In the genomic region with DNA sequence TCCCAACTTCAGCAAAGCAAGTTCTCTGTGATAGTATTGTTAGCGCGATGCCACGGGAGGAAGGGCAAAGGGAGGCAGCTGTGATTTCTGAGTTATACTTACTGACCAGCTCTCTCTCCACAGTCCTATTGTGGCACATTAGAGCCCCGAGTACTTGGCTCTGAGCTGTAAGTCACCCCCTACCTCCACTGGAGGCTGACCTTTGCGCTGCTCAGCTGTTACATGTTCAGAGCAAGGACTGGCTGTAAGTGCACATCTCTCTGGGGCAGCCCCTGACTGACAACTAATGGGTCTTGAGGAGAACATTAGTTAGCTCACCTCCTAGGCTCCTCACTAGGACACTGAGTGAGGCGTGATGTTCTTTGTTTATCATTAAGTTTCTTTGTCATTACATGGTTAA, we compare ENCODE assay signal across 20 mouse cellular contexts. TPM values are rescaled to one million over a fixed set of nuclear protein-coding genes. Genes with fewer than 3 reads are reported as not detected.
DNase-seq lines count a peak whose midpoint lies in the region; ATAC-seq and TF ChIP-seq lines count a peak whose summit lies in the region.
"Had no signal": no experiment of that assay in that cellular context is flagged by ENCODE, and none has a peak within 500 bp of the region (broad histone marks: within the 10 kb centered on the region; RNA-seq: fewer than 3 reads in every experiment).

No protein-coding gene starts in this region.

- H3K27ac ChIP-seq in embryonic facial prominence, embryonic 13.5 days, result no peak overlapping the region
- H3K27ac ChIP-seq in embryonic facial prominence, embryonic 10.5 days (replicated peaks), result no peak overlapping the region
- H3K27ac ChIP-seq in kidney, embryonic 15.5 days, result no peak overlapping the region
- H3K27ac ChIP-seq in hindbrain, postnatal 0 days, result no peak overlapping the region
- H3K27ac ChIP-seq: liver, embryonic 14.5 days; midbrain, embryonic 12.5 days; stomach, embryonic 15.5 days had no signal

- no peak for DNase-seq in embryonic facial prominence, embryonic 10.5 days (ENCODE audit: low spot score)
- DNase-seq in kidney, adult 18-20 months, result peak; percentile 63
- DNase-seq in hindbrain, postnatal 0 days (ENCODE audit: low spot score), result no peak
- DNase-seq in kidney, postnatal 36 days, result peak; percentile 78 to 87
- DNase-seq in layer of hippocampus, adult 8-10 months (ENCODE audit: low spot score in 2 of 2), result no peak
- no peak for DNase-seq in adrenal gland, postnatal 25 days
- DNase-seq: adrenal gland, postnatal 14 days; cerebellum, adult 9-10 months; gastrocnemius, postnatal 10 days; layer of hippocampus, postnatal 36 days; lung, postnatal 14 days; thymus, postnatal 25 days had no signal

- 0 out of 2 replicates have a peak overlapping the region, but pooled peaks have one; percentile 55 for H3K4me3 ChIP-seq in embryonic facial prominence, embryonic 13.5 days
- no peak overlapping the region for H3K4me3 ChIP-seq in embryonic facial prominence, embryonic 10.5 days
- no peak overlapping the region for H3K4me3 ChIP-seq in kidney, embryonic 15.5 days (replicated peaks)
- no peak overlapping the region for H3K4me3 ChIP-seq in hindbrain, postnatal 0 days (ENCODE audit: low read length)
- H3K4me3 ChIP-seq: erythroblast, embryonic 14.5 days; midbrain, embryonic 12.5 days; stomach, embryonic 15.5 days had no signal

- H3K4me1 ChIP-seq in embryonic facial prominence, embryonic 13.5 days, result peaks cover 20% of the 10 kb centered on the region
- H3K4me1 ChIP-seq in embryonic facial prominence, embryonic 10.5 days, result peaks cover 16% of the 10 kb centered on the region
- H3K4me1 ChIP-seq in kidney, embryonic 15.5 days, result peaks cover 8% of the 10 kb centered on the region
- peaks cover 2% of the 10 kb centered on the region; the same call in 1 of the 2 replicates for H3K4me1 ChIP-seq in hindbrain, postnatal 0 days (ENCODE audit: insufficient read depth, low read length)

- no peak for ATAC-seq in embryonic facial prominence, embryonic 13.5 days (ENCODE audit: insufficient number of reproducible peaks, insufficient read depth, low FRiP score, low TSS enrichment, low read depth)
- no peak for ATAC-seq in kidney, embryonic 15.5 days (replicated peaks; ENCODE audit: low FRiP score)
- ATAC-seq in hindbrain, postnatal 0 days, result no peak
- ATAC-seq: intestine, postnatal 0 days had no signal

- peaks cover 37% of the 10 kb centered on the region for H3K27me3 ChIP-seq in embryonic facial prominence, embryonic 13.5 days
- H3K27me3 ChIP-seq in embryonic facial prominence, embryonic 10.5 days (replicated peaks; ENCODE audit: low read depth, poor library complexity, severe bottlenecking), result peaks cover 55% of the 10 kb centered on the region
- peaks cover 30% of the 10 kb centered on the region for H3K27me3 ChIP-seq in kidney, embryonic 15.5 days
- H3K27me3 ChIP-seq in hindbrain, postnatal 0 days (ENCODE audit: insufficient read depth, low read length), result no peaks in the 10 kb centered on the region

- 81% methylated on average over 6 of the region's 6 CpGs for WGBS in embryonic facial prominence, embryonic 13.5 days
- 86% methylated on average over 6 of the region's 6 CpGs for WGBS in embryonic facial prominence, embryonic 10.5 days
- WGBS in kidney, embryonic 15.5 days, result 83% methylated on average over 6 of the region's 6 CpGs
- 81% methylated on average over 6 of the region's 6 CpGs for WGBS in hindbrain, postnatal 0 days

- H3K4me2 ChIP-seq in embryonic facial prominence, embryonic 13.5 days, result peak overlapping the region; percentile 79
- no peak overlapping the region for H3K4me2 ChIP-seq in kidney, embryonic 15.5 days
- H3K4me2 ChIP-seq in hindbrain, postnatal 0 days (ENCODE audit: low read depth, low read length), result peak overlapping the region; percentile 54
- H3K4me2 ChIP-seq: stomach, embryonic 15.5 days had no signal

- no peak for TF ChIP-seq CTCF in hindbrain, postnatal 0 days (IDR thresholded peaks at IDR 0.05; ENCODE audit: low read depth)

- no peaks in the 10 kb centered on the region for H3K36me3 ChIP-seq in embryonic facial prominence, embryonic 13.5 days
- H3K36me3 ChIP-seq in embryonic facial prominence, embryonic 10.5 days (replicated peaks), result no peaks in the 10 kb centered on the region
- H3K36me3 ChIP-seq in kidney, embryonic 15.5 days, result no peaks in the 10 kb centered on the region
- H3K36me3 ChIP-seq in hindbrain, postnatal 0 days (ENCODE audit: insufficient read depth, low read length), result no peaks in the 10 kb centered on the region
- H3K36me3 ChIP-seq: midbrain, embryonic 12.5 days; stomach, embryonic 15.5 days had no signal

- no peak overlapping the region for H3K9ac ChIP-seq in embryonic facial prominence, embryonic 13.5 days
- H3K9ac ChIP-seq in kidney, embryonic 15.5 days, result no peak overlapping the region
- peak overlapping the region; percentile 49; the same call in 1 of the 2 replicates for H3K9ac ChIP-seq in hindbrain, postnatal 0 days (replicated peaks; ENCODE audit: low read length)
- H3K9ac ChIP-seq: liver, embryonic 14.5 days; midbrain, embryonic 12.5 days; stomach, embryonic 15.5 days had no signal

- H3K9me3 ChIP-seq in embryonic facial prominence, embryonic 13.5 days, result no peaks in the 10 kb centered on the region
- H3K9me3 ChIP-seq in embryonic facial prominence, embryonic 10.5 days, result no peaks in the 10 kb centered on the region
- H3K9me3 ChIP-seq in kidney, embryonic 15.5 days (replicated peaks), result no peaks in the 10 kb centered on the region
- H3K9me3 ChIP-seq in hindbrain, postnatal 0 days (ENCODE audit: low read length), result no peaks in the 10 kb centered on the region
- H3K9me3 ChIP-seq: midbrain, embryonic 12.5 days; stomach, embryonic 15.5 days had no signal

RNA-seq across cellular contexts. Expression of gene Dclk3, which starts 1.6 kb away (rescaled TPM):
- polyA plus RNA-seq in embryonic facial prominence, embryonic 13.5 days (2015; fragmentation: Nextera tagmentation; extraction: Ambion mirVana), result 4.4 and 5.6 TPM in 2 replicates
- 0.18 and 0.64 TPM in 2 replicates for polyA plus RNA-seq in embryonic facial prominence, embryonic 10.5 days (2016; fragmentation: Nextera tagmentation; extraction: Ambion mirVana)
- polyA plus RNA-seq in kidney, embryonic 15.5 days (2015; fragmentation: Nextera tagmentation; extraction: Ambion mirVana), result 3.2 TPM in 2 replicates
- total RNA-seq in hindbrain, postnatal 0 days (2014; rRNA removed), result 9.2 and 13.1 TPM in 2 replicates
- 8.8 and 9.9 TPM in 2 replicates for polyA plus RNA-seq in hindbrain, postnatal 0 days (2015; fragmentation: Nextera tagmentation; extraction: Ambion mirVana)
- total RNA-seq in layer of hippocampus, adult 8-10 months (2022), result 10 to 100 TPM; 13.6 to 17.0 (median 14.9) TPM
- 1.4 and 1.7 TPM in 2 replicates for total RNA-seq in adrenal gland, postnatal 25 days (2021)
- total RNA-seq: neutrophil, adult 5-6 weeks had no signal
- polyA plus RNA-seq: erythroblast, embryonic 14.5 days had no signal

Comparison
In these comparisons a context has a peak if more than half of its experiments do, and no peak if none do; other contexts are left out.
1. DNase-seq: peak in kidney, adult 18-20 months (single experiment) and kidney, postnatal 36 days (2 of 2); none in embryonic facial prominence, embryonic 10.5 days (single experiment), hindbrain, postnatal 0 days (single experiment), layer of hippocampus, adult 8-10 months (0 of 2) and adrenal gland, postnatal 25 days (single experiment).